Mouse (Mus musculus): Measurements from ENCODE around the gene Ubald2. TPM values are rescaled to one million over a fixed set of nuclear protein-coding genes. Genes with fewer than 3 reads are reported as not detected.

Gene Ubald2
- polyA plus RNA-seq, 1 experiment from 2014 or later, result 37.5 TPM

- no peaks in the 10 kb centered on the region for H3K27me3 ChIP-seq (ENCODE audit: low read depth, poor library complexity, severe bottlenecking)
- DNase-seq (ENCODE audit: low spot score), result no peak
- peaks cover 46% of the 10 kb centered on the region for H3K36me3 ChIP-seq
- no peaks in the 10 kb centered on the region for H3K9me3 ChIP-seq (replicated peaks)
- H3K27ac ChIP-seq (replicated peaks), result no peak overlapping the region; the same call in 1 of the 2 replicates
- 89% methylated on average over 7 of the region's 7 CpGs for WGBS
- H3K4me1 ChIP-seq, result peaks cover 58% of the 10 kb centered on the region
- H3K4me3 ChIP-seq, result no peak overlapping the region
These were observed 6.6 kb downstream of the Ubald2 start for GRCm38 (mm10) chr11:116440408-116441068.

- Histone ChIP-seq H3K27ac (replicated peaks) (0 out of 2 replicates have a peak overlapping the region, but pooled peaks have one; percentile 14), H3K27me3 (ENCODE audit: low read depth, poor library complexity, severe bottlenecking) (peaks cover 13% of the 10 kb centered on the region), H3K4me1 (peaks cover 50% of the 10 kb centered on the region), H3K9me3 (replicated peaks) (no peaks in the 10 kb centered on the region), H3K36me3 (peaks cover 29% of the 10 kb centered on the region), H3K4me3 (no peak overlapping the region)
- no peak for DNase-seq (ENCODE audit: low spot score)
- 84% methylated on average over 15 of the region's 15 CpGs for WGBS
These were observed 8.4 kb downstream of the Ubald2 start for GRCm38 (mm10) chr11:116442129-116442866.

- Histone ChIP-seq H3K27ac (replicated peaks) (0 out of 2 replicates have a peak overlapping the region, but pooled peaks have one; percentile 14), H3K36me3 (peaks cover 24% of the 10 kb centered on the region), H3K4me3 (no peak overlapping the region), H3K4me1 (peaks cover 45% of the 10 kb centered on the region), H3K9me3 (replicated peaks) (no peaks in the 10 kb centered on the region), H3K27me3 (ENCODE audit: low read depth, poor library complexity, severe bottlenecking) (peaks cover 18% of the 10 kb centered on the region)
- WGBS, result 81% methylated on average over 6 of the region's 6 CpGs
- no peak for DNase-seq (ENCODE audit: low spot score)
These were observed 8.9 kb downstream of the Ubald2 start for GRCm38 (mm10) chr11:116442867-116443177.

GRCm38 (mm10) chr11:116443311-116443710 is 9.4 kb downstream of the Ubald2 start:
- 0 out of 2 replicates have a peak overlapping the region, but pooled peaks have one; percentile 28 for H3K27ac ChIP-seq (replicated peaks)
- no peak overlapping the region for H3K4me3 ChIP-seq
- 86% methylated on average over 6 of the region's 6 CpGs for WGBS
- H3K4me1 ChIP-seq, result peaks cover 49% of the 10 kb centered on the region
- H3K36me3 ChIP-seq, result peaks cover 21% of the 10 kb centered on the region
- H3K27me3 ChIP-seq (ENCODE audit: low read depth, poor library complexity, severe bottlenecking), result peaks cover 23% of the 10 kb centered on the region
- DNase-seq (ENCODE audit: low spot score), result no peak
- H3K9me3 ChIP-seq (replicated peaks), result no peaks in the 10 kb centered on the region

- WGBS, result 90% methylated on average over 6 of the region's 6 CpGs
- H3K9me3 ChIP-seq (replicated peaks), result no peaks in the 10 kb centered on the region
- DNase-seq (ENCODE audit: low spot score), result no peak
- H3K27me3 ChIP-seq (ENCODE audit: low read depth, poor library complexity, severe bottlenecking), result peaks cover 23% of the 10 kb centered on the region
- peaks cover 51% of the 10 kb centered on the region for H3K4me1 ChIP-seq
- no peak overlapping the region for H3K4me3 ChIP-seq
- H3K27ac ChIP-seq (replicated peaks), result peak overlapping the region; percentile 28; the same call in 1 of the 2 replicates
- H3K36me3 ChIP-seq, result peaks cover 19% of the 10 kb centered on the region
These were observed 10.0 kb downstream of the Ubald2 start for GRCm38 (mm10) chr11:116443935-116444334.

GRCm38 (mm10) chr11:116445596-116446307 is 11.9 kb downstream of the Ubald2 start:
- DNase-seq (ENCODE audit: low spot score), result peak; percentile 93
- Histone ChIP-seq H3K4me1 (peaks cover 51% of the 10 kb centered on the region), H3K27me3 (ENCODE audit: low read depth, poor library complexity, severe bottlenecking) (peaks cover 23% of the 10 kb centered on the region), H3K4me3 (peak overlapping the region; percentile 18), H3K36me3 (peaks cover 2% of the 10 kb centered on the region; the same call in 1 of the 2 replicates), H3K9me3 (replicated peaks) (peaks cover 12% of the 10 kb centered on the region; the same call in 1 of the 2 replicates), H3K27ac (replicated peaks) (peak overlapping the region; percentile 18; the same call in 1 of the 2 replicates)
- 36% methylated on average over 16 of the region's 16 CpGs for WGBS

- Histone ChIP-seq H3K27ac (replicated peaks) (no peak overlapping the region), H3K27me3 (ENCODE audit: low read depth, poor library complexity, severe bottlenecking) (peaks cover 23% of the 10 kb centered on the region), H3K4me1 (peaks cover 48% of the 10 kb centered on the region), H3K9me3 (replicated peaks) (peaks cover 16% of the 10 kb centered on the region; the same call in 1 of the 2 replicates), H3K36me3 (no peaks in the 10 kb centered on the region), H3K4me3 (no peak overlapping the region)
- 17% methylated on average over 19 of the region's 19 CpGs for WGBS
- DNase-seq (ENCODE audit: low spot score), result no peak
These were observed 12.5 kb downstream of the Ubald2 start for GRCm38 (mm10) chr11:116446308-116446887.

- Histone ChIP-seq H3K4me1 (peaks cover 42% of the 10 kb centered on the region), H3K27ac (replicated peaks) (no peak overlapping the region), H3K4me3 (no peak overlapping the region), H3K9me3 (replicated peaks) (peaks cover 16% of the 10 kb centered on the region; the same call in 1 of the 2 replicates), H3K36me3 (no peaks in the 10 kb centered on the region), H3K27me3 (ENCODE audit: low read depth, poor library complexity, severe bottlenecking) (peaks cover 23% of the 10 kb centered on the region)
- 69% methylated on average over 5 of the region's 5 CpGs for WGBS
- DNase-seq (ENCODE audit: low spot score), result no peak
These were observed 13.9 kb downstream of the Ubald2 start for GRCm38 (mm10) chr11:116447822-116448221.

GRCm38 (mm10) chr11:116449341-116449740 is 15.4 kb downstream of the Ubald2 start:
- Histone ChIP-seq H3K36me3 (no peaks in the 10 kb centered on the region), H3K4me1 (peaks cover 27% of the 10 kb centered on the region), H3K27me3 (ENCODE audit: low read depth, poor library complexity, severe bottlenecking) (peaks cover 26% of the 10 kb centered on the region), H3K4me3 (no peak overlapping the region), H3K27ac (replicated peaks) (no peak overlapping the region), H3K9me3 (replicated peaks) (peaks cover 16% of the 10 kb centered on the region; the same call in 1 of the 2 replicates)
- no peak for DNase-seq (ENCODE audit: low spot score)
- WGBS, result 93% methylated on average over 3 of the region's 3 CpGs

GRCm38 (mm10) chr11:116453889-116454288 is 20.0 kb downstream of the Ubald2 start:
- Histone ChIP-seq H3K27me3 (ENCODE audit: low read depth, poor library complexity, severe bottlenecking) (peaks cover 9% of the 10 kb centered on the region; the same call in 1 of the 2 replicates), H3K27ac (replicated peaks) (no peak overlapping the region), H3K9me3 (replicated peaks) (peaks cover 16% of the 10 kb centered on the region; the same call in 1 of the 2 replicates), H3K4me1 (no peaks in the 10 kb centered on the region), H3K4me3 (no peak overlapping the region), H3K36me3 (no peaks in the 10 kb centered on the region)
- 93% methylated on average over 10 of the region's 10 CpGs for WGBS
- no peak for DNase-seq (ENCODE audit: low spot score)

GRCm38 (mm10) chr11:116456234-116456633 is 22.3 kb downstream of the Ubald2 start:
- Histone ChIP-seq H3K4me1 (peaks cover 6% of the 10 kb centered on the region; the same call in 1 of the 2 replicates), H3K9me3 (replicated peaks) (no peaks in the 10 kb centered on the region), H3K36me3 (no peaks in the 10 kb centered on the region), H3K4me3 (no peak overlapping the region), H3K27me3 (ENCODE audit: low read depth, poor library complexity, severe bottlenecking) (peaks cover 9% of the 10 kb centered on the region; the same call in 1 of the 2 replicates), H3K27ac (replicated peaks) (no peak overlapping the region)
- no peak for DNase-seq (ENCODE audit: low spot score)
- 90% methylated on average over 8 of the region's 8 CpGs for WGBS

- Histone ChIP-seq H3K27me3 (ENCODE audit: low read depth, poor library complexity, severe bottlenecking) (peaks cover 6% of the 10 kb centered on the region; the same call in 1 of the 2 replicates), H3K36me3 (no peaks in the 10 kb centered on the region), H3K4me3 (no peak overlapping the region), H3K9me3 (replicated peaks) (no peaks in the 10 kb centered on the region), H3K4me1 (peaks cover 14% of the 10 kb centered on the region), H3K27ac (replicated peaks) (no peak overlapping the region)
- no peak for DNase-seq (ENCODE audit: low spot score)
- 63% methylated on average over 4 of the region's 4 CpGs for WGBS
These were observed 25.9 kb downstream of the Ubald2 start for GRCm38 (mm10) chr11:116459786-116460185.

Data from midbrain, embryonic 10.5 days (tissue).